Mouse (Mus musculus) C2C12 (cell line): ENCODE data around the gene Preb. TPM values are rescaled to one million over a fixed set of nuclear protein-coding genes. Genes with fewer than 3 reads are reported as not detected.

ENCODE experiments used
- H3K27me3 ChIP-seq: one replicate; pipeline ENCODE4 v1.6.1; 2011; ENCODE audit not compliant: control insufficient read depth, insufficient read depth, insufficient read length
- H3K36me3 ChIP-seq: one replicate; pipeline ENCODE4 v1.6.1; 2011; ENCODE audit not compliant: control insufficient read depth, insufficient read depth
- H3K4me3 ChIP-seq: one replicate; pipeline ENCODE4 v1.5.1; 2011; ENCODE audit warnings: mild to moderate bottlenecking, control low read depth; ENCODE audit not compliant: poor library complexity, insufficient read depth, severe bottlenecking
- H3K79me2 ChIP-seq: one replicate; pipeline ENCODE4 v1.6.1; 2011; ENCODE audit not compliant: control insufficient read depth, insufficient read depth
- H3K79me3 ChIP-seq: one replicate; pipeline ENCODE4 v1.6.1; 2011; ENCODE audit warnings: low read depth, control low read depth
- H3ac ChIP-seq: one replicate; pipeline ENCODE3; 2011; ENCODE audit warnings: low read depth; ENCODE audit not compliant: control insufficient read depth, insufficient read length
- CEBPB ChIP-seq: IDR thresholded peaks from one replicate; pipeline ENCODE4 v1.6.1; 2011; ENCODE audit warnings: low read depth, mild to moderate bottlenecking, control low read depth, moderate library complexity
- CTCF ChIP-seq: IDR thresholded peaks from one replicate; pipeline ENCODE4 v1.5.1; 2011; ENCODE audit not compliant: control insufficient read depth, insufficient read depth, insufficient read length
- FOSL1 ChIP-seq: IDR thresholded peaks from one replicate; pipeline ENCODE4 v1.8.0; 2011; ENCODE audit warnings: mild to moderate bottlenecking, low read length; ENCODE audit not compliant: poor library complexity, insufficient read depth, severe bottlenecking
- MAX ChIP-seq: IDR thresholded peaks from one replicate; pipeline ENCODE4 v1.6.1; 2011; ENCODE audit warnings: mild to moderate bottlenecking, control low read depth
- MYOD1 ChIP-seq: IDR thresholded peaks from one replicate; pipeline ENCODE4 v1.6.1; 2011; ENCODE audit warnings: low read depth; ENCODE audit not compliant: control insufficient read depth, insufficient read length
- MYOG ChIP-seq: IDR thresholded peaks from one replicate; pipeline ENCODE4 v1.6.1; 2011; ENCODE audit not compliant: control insufficient read depth, insufficient read length; ENCODE audit errors: extremely low read depth
- USF1 ChIP-seq: IDR thresholded peaks from one replicate; pipeline ENCODE4 v1.6.1; 2011; ENCODE audit warnings: low read depth, mild to moderate bottlenecking, control low read depth, moderate library complexity
- polyA plus RNA-seq: library from polyadenylated mRNA; unstranded; fragments of >200 nt; fragmentation: generic; extraction: Trizol; gene quantifications from one replicate; pipeline ENCODE4 v1.2.1, GENCODE M21; 2012; ENCODE audit warnings: missing spikeins

Gene Preb
- polyA plus RNA-seq, 1 experiment = 108 TPM

- H3K36me3 ChIP-seq = no peaks in the 10 kb centered on the region
- no peaks in the 10 kb centered on the region for H3K79me3 ChIP-seq
- H3K4me3 ChIP-seq = no peak overlapping the region
- H3ac ChIP-seq = no peak overlapping the region
- H3K27me3 ChIP-seq = no peaks in the 10 kb centered on the region
- peaks cover 1% of the 10 kb centered on the region for H3K79me2 ChIP-seq
- TF ChIP-seq MYOG = no peak
These were observed 40.1 kb downstream of the Preb start for GRCm38 (mm10) chr5:30919831-30920614.

- no peaks in the 10 kb centered on the region for H3K79me3 ChIP-seq
- no peak overlapping the region for H3ac ChIP-seq
- H3K4me3 ChIP-seq = no peak overlapping the region
- no peaks in the 10 kb centered on the region for H3K36me3 ChIP-seq
- TF ChIP-seq USF1 (no peak), CEBPB (no peak), CTCF (no peak), MYOD1 (no peak), MAX (no peak), FOSL1 (no peak), MYOG (no peak)
- H3K27me3 ChIP-seq = no peaks in the 10 kb centered on the region
- H3K79me2 ChIP-seq = peaks cover 15% of the 10 kb centered on the region
These were observed 41.5 kb downstream of the Preb start for GRCm38 (mm10) chr5:30918691-30919090.

- H3K27me3 ChIP-seq = no peaks in the 10 kb centered on the region
- no peak overlapping the region for H3K4me3 ChIP-seq
- no peaks in the 10 kb centered on the region for H3K36me3 ChIP-seq
- H3K79me3 ChIP-seq = no peaks in the 10 kb centered on the region
- H3K79me2 ChIP-seq = peaks cover 16% of the 10 kb centered on the region
- TF ChIP-seq CEBPB (no peak), FOSL1 (no peak)
- no peak overlapping the region for H3ac ChIP-seq
These were observed 42.1 kb downstream of the Preb start for GRCm38 (mm10) chr5:30917891-30918670.

GRCm38 (mm10) chr5:30917348-30917747 lies 42.8 kb downstream of the Preb start:
- TF ChIP-seq USF1 (no peak), FOSL1 (no peak), MYOG (no peak), CEBPB (no peak), MYOD1 (no peak), CTCF (no peak), MAX (no peak)
- H3K79me3 ChIP-seq = no peaks in the 10 kb centered on the region
- H3ac ChIP-seq = no peak overlapping the region
- H3K4me3 ChIP-seq = no peak overlapping the region
- no peaks in the 10 kb centered on the region for H3K36me3 ChIP-seq
- peaks cover 16% of the 10 kb centered on the region for H3K79me2 ChIP-seq
- H3K27me3 ChIP-seq = no peaks in the 10 kb centered on the region

- Histone ChIP-seq H3K4me3 (no peak overlapping the region), H3K36me3 (no peaks in the 10 kb centered on the region), H3K79me2 (peaks cover 16% of the 10 kb centered on the region), H3K79me3 (no peaks in the 10 kb centered on the region), H3K27me3 (no peaks in the 10 kb centered on the region), H3ac (no peak overlapping the region)
- TF ChIP-seq USF1 = no peak
- no peak for TF ChIP-seq CEBPB
- TF ChIP-seq FOSL1 = no peak
- TF ChIP-seq MAX = no peak
- TF ChIP-seq MYOG = no peak
- TF ChIP-seq CTCF = no peak
- no peak for TF ChIP-seq MYOD1
These were observed 43.3 kb downstream of the Preb start for GRCm38 (mm10) chr5:30916841-30917240.

GRCm38 (mm10) chr5:30915974-30916433 lies 44.2 kb downstream of the Preb start:
- Histone ChIP-seq H3K79me3 (no peaks in the 10 kb centered on the region), H3K27me3 (no peaks in the 10 kb centered on the region), H3K36me3 (no peaks in the 10 kb centered on the region), H3ac (no peak overlapping the region), H3K4me3 (no peak overlapping the region), H3K79me2 (peaks cover 16% of the 10 kb centered on the region)
- peak; percentile 54 for TF ChIP-seq MYOD1
- TF ChIP-seq USF1 = no peak
- TF ChIP-seq MAX = no peak
- TF ChIP-seq FOSL1 = no peak
- peak; percentile 63 for TF ChIP-seq CTCF
- TF ChIP-seq MYOG = no peak
- no peak for TF ChIP-seq CEBPB
